Mouse (Mus musculus): ENCODE data around the gene Cyba. TPM values are rescaled to one million over a fixed set of nuclear protein-coding genes. Genes with fewer than 3 reads are reported as not detected.

Cyba gene
- total RNA-seq (2021): 1 to 10 TPM; 6.6 to 7.1 TPM
- long read RNA-seq, experiment 1, transcript Cyba-201 (6 exons, 744 nt): major isoform, 5 of 6 reads
- long read RNA-seq, experiment 1, partial matches to known transcripts: 0 of 6 reads
- long read RNA-seq, experiment 1, other reads (novel, unspliced or antisense): 1 of 6 reads
- long read RNA-seq, experiment 2, transcript Cyba-201 (6 exons, 744 nt): major isoform, 6 of 7 reads
- long read RNA-seq, experiment 2, partial matches to known transcripts: 1 of 7 reads
- long read RNA-seq, experiment 2, other reads (novel, unspliced or antisense): 0 of 7 reads

GRCm38 (mm10) chr8:122432443-122433268 lies at the start of gene Cyba:
TSS of gene Cyba (minus strand) at chr8:122432930.
- intact Hi-C loops (cut with DNase I): no loop called here
- Histone ChIP-seq H3K4me3 (peak within 1 kb of the TSS; percentile 36), H3K27ac (peak within 1 kb of the TSS; percentile 65)
- no peak for TF ChIP-seq CTCF (IDR thresholded peaks at IDR 0.05)
- no peak for DNase-seq (ENCODE audit: extremely low spot score in 1 of 2, low spot score in 2 of 2)

- no peak overlapping the region for H3K4me3 ChIP-seq
- no peak for DNase-seq (ENCODE audit: extremely low spot score in 1 of 2, low spot score in 2 of 2)
- intact Hi-C loops (cut with DNase I): no loop called here
- TF ChIP-seq CTCF (IDR thresholded peaks at IDR 0.05): no peak
- H3K27ac ChIP-seq: no peak overlapping the region
Observed at GRCm38 (mm10) chr8:122482448-122482847, 49.7 kb upstream of the Cyba start.

- no peak for TF ChIP-seq CTCF (IDR thresholded peaks at IDR 0.05)
- intact Hi-C loops (cut with DNase I): loop anchor here (1.0 to 10.0 kb wide), 4 partner anchors 14 to 191 kb away; partner anchors contain the start of genes Mvd, Zc3h18 and Zfpm1
- DNase-seq (ENCODE audit: extremely low spot score in 1 of 2, low spot score in 2 of 2): peak; percentile 93 to 97
- Histone ChIP-seq H3K27ac (peak within 1 kb of the TSS; percentile 93), H3K4me3 (peak within 1 kb of the TSS; percentile 91)
Observed at GRCm38 (mm10) chr8:122475580-122476320, 43.0 kb upstream of the Cyba start, which contains the start of the genes Rnf166 and Ctu2. TSS of gene Rnf166 (minus strand) at chr8:122476064. TSS of gene Ctu2 (plus strand) at chr8:122476143.

- Histone ChIP-seq H3K4me3 (peak overlapping the region; percentile 91), H3K27ac (peak overlapping the region; percentile 15; the same call in 1 of the 2 replicates)
- no peak for TF ChIP-seq CTCF (IDR thresholded peaks at IDR 0.05)
- DNase-seq (ENCODE audit: extremely low spot score in 1 of 2, low spot score in 2 of 2): peak in 1 of 2 experiments; percentile 43
- intact Hi-C loops (cut with DNase I): loop anchor here (1.0 to 10.0 kb wide), 2 partner anchors 14 to 190 kb away; partner anchors contain the start of gene Zfpm1
Observed at GRCm38 (mm10) chr8:122474951-122475560, 42.3 kb upstream of the Cyba start.

- Histone ChIP-seq H3K27ac (peak overlapping the region; percentile 15; the same call in 1 of the 2 replicates), H3K4me3 (peak overlapping the region; percentile 91; the same call in 1 of the 2 replicates)
- intact Hi-C loops (cut with DNase I): loop anchor here (10.0 kb wide), 1 partner anchor 189 kb away; the partner anchor contains the start of gene Zfpm1
- DNase-seq (ENCODE audit: extremely low spot score in 1 of 2, low spot score in 2 of 2): no peak
- no peak for TF ChIP-seq CTCF (IDR thresholded peaks at IDR 0.05)
Observed at GRCm38 (mm10) chr8:122473911-122474421, 41.2 kb upstream of the Cyba start.

GRCm38 (mm10) chr8:122470691-122471090 lies 38.0 kb upstream of the Cyba start:
- H3K27ac ChIP-seq: no peak overlapping the region
- no peak overlapping the region for H3K4me3 ChIP-seq
- intact Hi-C loops (cut with DNase I): loop anchor here (10.0 kb wide), 1 partner anchor 186 kb away; the partner anchor contains the start of gene Zfpm1
- no peak for TF ChIP-seq CTCF (IDR thresholded peaks at IDR 0.05)
- no peak for DNase-seq (ENCODE audit: extremely low spot score in 1 of 2, low spot score in 2 of 2)

GRCm38 (mm10) chr8:122469965-122470364 lies 37.2 kb upstream of the Cyba start:
- no peak for DNase-seq (ENCODE audit: extremely low spot score in 1 of 2, low spot score in 2 of 2)
- H3K27ac ChIP-seq: no peak overlapping the region
- intact Hi-C loops (cut with DNase I): loop anchor here (10.0 kb wide), 1 partner anchor 185 kb away; the partner anchor contains the start of gene Zfpm1
- no peak for TF ChIP-seq CTCF (IDR thresholded peaks at IDR 0.05)
- H3K4me3 ChIP-seq: no peak overlapping the region

GRCm38 (mm10) chr8:122469407-122469806 lies 36.7 kb upstream of the Cyba start:
- intact Hi-C loops (cut with DNase I): no loop called here

GRCm38 (mm10) chr8:122467816-122468215 lies 35.1 kb upstream of the Cyba start:
- no peak for TF ChIP-seq CTCF (IDR thresholded peaks at IDR 0.05)
- no peak for DNase-seq (ENCODE audit: extremely low spot score in 1 of 2, low spot score in 2 of 2)
- peak overlapping the region; percentile 61 for H3K27ac ChIP-seq
- no peak overlapping the region for H3K4me3 ChIP-seq
- intact Hi-C loops (cut with DNase I): no loop called here

More at GRCm38 (mm10) chr8:122469407-122469806, 36.7 kb upstream of the Cyba start:
- Histone ChIP-seq H3K27ac (no peak overlapping the region), H3K4me3 (no peak overlapping the region)
- no peak for DNase-seq (ENCODE audit: extremely low spot score in 1 of 2, low spot score in 2 of 2)
- TF ChIP-seq CTCF (IDR thresholded peaks at IDR 0.05): no peak

GRCm38 (mm10) chr8:122464985-122465384 lies 32.3 kb upstream of the Cyba start:
- Histone ChIP-seq H3K4me3 (no peak overlapping the region), H3K27ac (no peak overlapping the region)
- intact Hi-C loops (cut with DNase I): loop anchor here (5.0 kb wide), 1 partner anchor 202 kb away; no protein-coding TSS in a partner anchor
- no peak for TF ChIP-seq CTCF (IDR thresholded peaks at IDR 0.05)
- no peak for DNase-seq (ENCODE audit: extremely low spot score in 1 of 2, low spot score in 2 of 2)

Measured in left cerebral cortex, adult 2 months (tissue).